Mouse (Mus musculus) layer of hippocampus, adult 6 months (tissue): ENCODE results near the gene Rpa1. TPM values are rescaled to one million over a fixed set of nuclear protein-coding genes. Genes with fewer than 3 reads are reported as not detected.

ENCODE experiments used
- long read RNA-seq, 2 experiments: library from polyadenylated mRNA; unstranded; transcript quantifications; one replicate each; pipeline ENCODE4 v2.0.0; 2019 to 2020
- microRNA-seq: library from miRNA; unstranded; fragments of <30 nt; microRNA quantifications from one replicate; pipeline ENCODE4 v1.2.0, GENCODE M21; 2020
- polyA plus RNA-seq: library from polyadenylated mRNA; unstranded; fragments of <200 nt; fragmentation: Nextera tagmentation; gene quantifications from 2 replicates; pipeline ENCODE4 v1.2.3, GENCODE M21; 2021

Rpa1 gene
- 35.7 and 45.7 TPM in 2 replicates for polyA plus RNA-seq
- long read RNA-seq, experiment 1, full-length matches to known transcripts = 34 of 75 reads
- long read RNA-seq, experiment 1, partial matches to known transcripts = 20 of 75 reads
- long read RNA-seq, experiment 1, other reads (novel, unspliced or antisense) = 21 of 75 reads
- long read RNA-seq, experiment 2, full-length matches to known transcripts = 264 of 356 reads
- long read RNA-seq, experiment 2, partial matches to known transcripts = 35 of 356 reads
- long read RNA-seq, experiment 2, other reads (novel, unspliced or antisense) = 57 of 356 reads

GRCm38 (mm10) chr11:75348199-75348889 lies at the start of gene Rpa1, which contains the start of gene Smyd4:
TSS of gene Rpa1 (minus strand) at chr11:75348324.
TSS of gene Smyd4 (plus strand) at chr11:75348433.

Small RNA genes within 50 kb of the gene (microRNA-seq; reads per million reads assigned to microRNA genes)
- gene Gm47300 = not detected

Other genes with a start within 250 kb of the Rpa1 start
- gene Hic1, start 178.8 kb downstream of the Rpa1 start, polyA plus RNA-seq = 0.39 and 0.54 TPM in 2 replicates
- 18.4 and 20.6 TPM in 2 replicates for gene Ovca2, start 169.5 kb downstream of the Rpa1 start, polyA plus RNA-seq
- gene Dph1, start 157.1 kb downstream of the Rpa1 start, polyA plus RNA-seq = 17.7 and 18.5 TPM in 2 replicates
- 30.8 and 31.3 TPM in 2 replicates for gene Rtn4rl1, start 154.5 kb downstream of the Rpa1 start, polyA plus RNA-seq
- 11.1 and 14.0 TPM in 2 replicates for gene Smyd4, start 109 bp upstream of the Rpa1 start, polyA plus RNA-seq
- 9.7 and 15.3 TPM in 2 replicates for gene Serpinf1, start 74.4 kb upstream of the Rpa1 start, polyA plus RNA-seq
- gene Serpinf2, start 91.3 kb upstream of the Rpa1 start, polyA plus RNA-seq = 0.14 and 0.40 TPM in 2 replicates
- 4.0 and 4.4 TPM in 2 replicates for gene Wdr81, start 106.4 kb upstream of the Rpa1 start, polyA plus RNA-seq
- gene Tlcd2, start 113.4 kb upstream of the Rpa1 start, polyA plus RNA-seq = 0.67 and 0.73 TPM in 2 replicates
- gene Prpf8, start 138.5 kb upstream of the Rpa1 start, polyA plus RNA-seq = 16.3 and 16.5 TPM in 2 replicates
- gene Rilp, start 161.8 kb upstream of the Rpa1 start, polyA plus RNA-seq = 1.9 and 3.4 TPM in 2 replicates
- gene Scarf1, start 165.2 kb upstream of the Rpa1 start, polyA plus RNA-seq = 0.90 and 1.3 TPM in 2 replicates
- gene Slc43a2, start 183.4 kb upstream of the Rpa1 start, polyA plus RNA-seq = 13.9 and 18.2 TPM in 2 replicates
- 18.7 and 19.2 TPM in 2 replicates for gene Pitpna, start 239.8 kb upstream of the Rpa1 start, polyA plus RNA-seq